9 mouse cellular contexts compared by ENCODE assay signal in the genomic region with DNA sequence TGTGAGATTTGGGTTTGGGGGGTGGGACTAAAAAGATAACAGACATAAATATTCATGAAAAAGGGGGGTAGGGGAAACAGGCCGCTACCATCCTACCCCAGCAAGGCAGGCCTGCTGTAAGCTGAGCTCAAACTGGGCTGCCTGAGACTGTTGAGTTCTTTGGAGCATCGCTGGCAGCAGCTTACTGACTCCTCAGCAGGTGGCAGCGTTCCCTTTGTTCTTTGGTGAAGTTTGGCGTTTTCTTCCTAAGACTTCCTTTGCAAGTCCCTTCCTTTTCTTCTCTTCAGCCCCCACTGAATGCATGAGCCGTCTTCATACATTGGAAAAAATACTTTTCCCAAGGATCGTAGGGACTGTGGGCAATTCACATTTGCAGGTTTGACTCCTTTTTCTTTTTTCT. TPM values are rescaled to one million over a fixed set of nuclear protein-coding genes. Genes with fewer than 3 reads are reported as not detected.
A peak's percentile ranks its signal among the peaks of the same experiment; 100 is the strongest.
DNase-seq lines count a peak whose midpoint lies in the region; ATAC-seq and TF ChIP-seq lines count a peak whose summit lies in the region.
"Had no signal": no experiment of that assay in that cellular context is flagged by ENCODE, and none has a peak within 500 bp of the region (broad histone marks: within the 10 kb centered on the region; RNA-seq: fewer than 3 reads in every experiment).

No protein-coding gene starts in this region.

- TF ChIP-seq CTCF in brain, embryonic 14.5 days (IDR thresholded peaks at IDR 0.05; ENCODE audit: borderline replicate concordance, extremely low read depth, insufficient read depth, insufficient read length) = peak; percentile 37; the same call in 1 of the 2 replicates

- no peak for TF ChIP-seq POLR2A in brain, embryonic 14.5 days (IDR thresholded peaks at IDR 0.05; ENCODE audit: borderline replicate concordance, extremely low read depth, insufficient read depth, insufficient read length, poor library complexity, severe bottlenecking)

- H3K4me1 ChIP-seq in midbrain, embryonic 10.5 days = peaks cover 10% of the 10 kb centered on the region
- H3K4me1 ChIP-seq in midbrain, embryonic 15.5 days = peaks cover 2% of the 10 kb centered on the region

- no peaks in the 10 kb centered on the region for H3K36me3 ChIP-seq in midbrain, embryonic 10.5 days
- H3K36me3 ChIP-seq in midbrain, embryonic 15.5 days (replicated peaks) = no peaks in the 10 kb centered on the region
- H3K36me3 ChIP-seq: heart, embryonic 13.5 days had no signal

- no peak overlapping the region for H3K4me3 ChIP-seq in midbrain, embryonic 10.5 days
- H3K4me3 ChIP-seq in midbrain, embryonic 15.5 days = no peak overlapping the region
- H3K4me3 ChIP-seq: heart, embryonic 13.5 days had no signal

- H3K27me3 ChIP-seq in midbrain, embryonic 10.5 days (ENCODE audit: low read depth, poor library complexity, severe bottlenecking) = peaks cover 12% of the 10 kb centered on the region
- H3K27me3 ChIP-seq in midbrain, embryonic 15.5 days (replicated peaks) = peaks cover 4% of the 10 kb centered on the region; the same call in 1 of the 2 replicates

- no peak for DNase-seq in frontal cortex, postnatal 25 days (ENCODE audit: low spot score in 2 of 2)
- DNase-seq in midbrain, embryonic 10.5 days (ENCODE audit: low spot score) = peak; percentile 57
- peak; percentile 78 for DNase-seq in brain, embryonic 14.5 days (ENCODE audit: low read depth)
- DNase-seq in kidney, postnatal 4 days = peak; percentile 64 to 66
- DNase-seq in right cerebral cortex, postnatal 14 days = peak; percentile 43
- DNase-seq in cerebellum, adult 9-10 months = no peak

- ATAC-seq in frontal cortex, adult (ENCODE audit: low TSS enrichment) = peak; percentile 76; the same call in 1 of the 2 replicates
- no peak for ATAC-seq in midbrain, embryonic 15.5 days (replicated peaks)

- H3K4me2 ChIP-seq in midbrain, embryonic 15.5 days = no peak overlapping the region
- H3K4me2 ChIP-seq: heart, embryonic 13.5 days had no signal

- H3K9me3 ChIP-seq in midbrain, embryonic 10.5 days (replicated peaks) = no peaks in the 10 kb centered on the region
- no peaks in the 10 kb centered on the region for H3K9me3 ChIP-seq in midbrain, embryonic 15.5 days
- H3K9me3 ChIP-seq: heart, embryonic 13.5 days had no signal

- 0 out of 2 replicates have a peak overlapping the region, but pooled peaks have one; percentile 17 for H3K27ac ChIP-seq in midbrain, embryonic 10.5 days (replicated peaks)
- no peak overlapping the region for H3K27ac ChIP-seq in midbrain, embryonic 15.5 days
- H3K27ac ChIP-seq: heart, embryonic 13.5 days had no signal

- 7% methylated on average over 6 of the region's 6 CpGs for WGBS in midbrain, embryonic 10.5 days
- 4% methylated on average over 6 of the region's 6 CpGs for WGBS in midbrain, embryonic 15.5 days

- no peak overlapping the region for H3K9ac ChIP-seq in midbrain, embryonic 15.5 days
- H3K9ac ChIP-seq: heart, embryonic 13.5 days had no signal

RNA-seq across cellular contexts. Expression of a gene that starts 7.9 kb away (rescaled TPM):
- 6.8 and 7.6 TPM in 2 replicates for polyA plus RNA-seq in midbrain, embryonic 10.5 days (2016; fragmentation: Nextera tagmentation; extraction: Ambion mirVana)
- polyA plus RNA-seq in midbrain, embryonic 15.5 days (2015; fragmentation: Nextera tagmentation; extraction: Ambion mirVana) = 10.5 and 12.2 TPM in 2 replicates
- polyA plus RNA-seq in brain, embryonic 14.5 days (2012; rRNA removed) = 24.7 and 40.3 TPM in 2 replicates

RNA-seq across cellular contexts. Expression of a gene that starts 9.8 kb away (rescaled TPM):
- 78.0 and 84.4 TPM in 2 replicates for polyA plus RNA-seq in midbrain, embryonic 10.5 days (2016; fragmentation: Nextera tagmentation; extraction: Ambion mirVana)
- 106 and 110 TPM in 2 replicates for polyA plus RNA-seq in midbrain, embryonic 15.5 days (2015; fragmentation: Nextera tagmentation; extraction: Ambion mirVana)
- 65.5 and 74.5 TPM in 2 replicates for polyA plus RNA-seq in brain, embryonic 14.5 days (2012; rRNA removed)

Comparison
In these comparisons a context has a peak if more than half of its experiments do, and no peak if none do; other contexts are left out.
1. DNase-seq: peak in midbrain, embryonic 10.5 days (single experiment), brain, embryonic 14.5 days (single experiment), kidney, postnatal 4 days (2 of 2) and right cerebral cortex, postnatal 14 days (single experiment); none in frontal cortex, postnatal 25 days (0 of 2) and cerebellum, adult 9-10 months (single experiment).